Mouse (Mus musculus): ENCODE data around the gene Rgs6. TPM values are rescaled to one million over a fixed set of nuclear protein-coding genes. Genes with fewer than 3 reads are reported as not detected.

The Rgs6 gene
- polyA plus RNA-seq, 1 experiment from 2014 or later: 11.5 TPM

DNA sequence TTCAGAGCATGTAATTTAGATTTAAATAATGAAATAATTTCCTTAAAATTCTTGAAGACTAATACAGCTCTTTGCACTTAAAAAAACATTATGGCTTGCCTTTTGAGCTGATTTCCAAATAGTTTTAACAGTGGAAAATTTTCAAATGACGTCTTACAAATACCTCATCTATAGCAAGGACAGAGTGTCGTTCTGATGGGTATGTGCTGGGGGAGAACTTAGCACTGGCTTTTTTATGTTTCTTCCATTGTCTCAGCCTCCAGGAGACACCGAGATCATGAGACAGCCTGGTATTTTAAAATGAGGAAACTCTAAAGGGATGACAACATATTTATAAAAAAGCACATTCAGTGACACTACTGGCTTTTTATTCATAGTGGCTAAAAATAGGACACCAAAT, 204.0 kb downstream of the Rgs6 start:
- ATAC-seq (replicated peaks; ENCODE audit: extremely low read depth, insufficient read depth, low FRiP score): no peak
- H3K9me3 ChIP-seq (replicated peaks; ENCODE audit: control insufficient read depth, low read length): no peaks in the 10 kb centered on the region
- no peak overlapping the region for H3K4me3 ChIP-seq (ENCODE audit: low read length)
- no peak overlapping the region for H3K4me2 ChIP-seq (ENCODE audit: low read depth, low read length)
- H3K27ac ChIP-seq (ENCODE audit: low read length): no peak overlapping the region
- no peaks in the 10 kb centered on the region for H3K4me1 ChIP-seq (ENCODE audit: control insufficient read depth, insufficient read depth, low read length)
- 63% methylated on average over 3 of the region's 3 CpGs for WGBS
- H3K9ac ChIP-seq (ENCODE audit: low read length): no peak overlapping the region
- no peaks in the 10 kb centered on the region for H3K36me3 ChIP-seq (ENCODE audit: control insufficient read depth, insufficient read depth)
- H3K27me3 ChIP-seq (ENCODE audit: control insufficient read depth, insufficient read depth, low read length): no peaks in the 10 kb centered on the region

GRCm38 (mm10) chr12:82799892-82800291, 211.8 kb downstream of the Rgs6 start:
- no peak overlapping the region for H3K4me2 ChIP-seq (ENCODE audit: low read depth, low read length)
- no peaks in the 10 kb centered on the region for H3K27me3 ChIP-seq (ENCODE audit: control insufficient read depth, insufficient read depth, low read length)
- ATAC-seq (replicated peaks; ENCODE audit: extremely low read depth, insufficient read depth, low FRiP score): no peak
- WGBS: 47% methylated on average over 6 of the region's 6 CpGs
- H3K4me1 ChIP-seq (ENCODE audit: control insufficient read depth, insufficient read depth, low read length): peaks cover 7% of the 10 kb centered on the region
- H3K27ac ChIP-seq (ENCODE audit: low read length): no peak overlapping the region
- H3K9me3 ChIP-seq (replicated peaks; ENCODE audit: control insufficient read depth, low read length): no peaks in the 10 kb centered on the region
- no peak overlapping the region for H3K9ac ChIP-seq (ENCODE audit: low read length)
- no peaks in the 10 kb centered on the region for H3K36me3 ChIP-seq (ENCODE audit: control insufficient read depth, insufficient read depth)
- no peak overlapping the region for H3K4me3 ChIP-seq (ENCODE audit: low read length)

GRCm38 (mm10) chr12:82801736-82802135, 213.6 kb downstream of the Rgs6 start:
- Histone ChIP-seq H3K27me3 (ENCODE audit: control insufficient read depth, insufficient read depth, low read length) (no peaks in the 10 kb centered on the region; the same call in 1 of the 2 replicates), H3K27ac (ENCODE audit: low read length) (no peak overlapping the region), H3K4me3 (ENCODE audit: low read length) (no peak overlapping the region), H3K9me3 (replicated peaks; ENCODE audit: control insufficient read depth, low read length) (no peaks in the 10 kb centered on the region), H3K4me2 (ENCODE audit: low read depth, low read length) (no peak overlapping the region), H3K36me3 (ENCODE audit: control insufficient read depth, insufficient read depth) (no peaks in the 10 kb centered on the region), H3K9ac (ENCODE audit: low read length) (no peak overlapping the region), H3K4me1 (ENCODE audit: control insufficient read depth, insufficient read depth, low read length) (peaks cover 7% of the 10 kb centered on the region)
- no peak for ATAC-seq (replicated peaks; ENCODE audit: extremely low read depth, insufficient read depth, low FRiP score)
- 81% methylated on average over 6 of the region's 6 CpGs for WGBS

GRCm38 (mm10) chr12:82802711-82803110, 214.6 kb downstream of the Rgs6 start:
- no peak overlapping the region for H3K27ac ChIP-seq (ENCODE audit: low read length)

GRCm38 (mm10) chr12:82805167-82805566, 217.1 kb downstream of the Rgs6 start:
- Histone ChIP-seq H3K4me2 (ENCODE audit: low read depth, low read length) (no peak overlapping the region), H3K4me1 (ENCODE audit: control insufficient read depth, insufficient read depth, low read length) (peaks cover 3% of the 10 kb centered on the region), H3K9me3 (replicated peaks; ENCODE audit: control insufficient read depth, low read length) (no peaks in the 10 kb centered on the region), H3K27me3 (ENCODE audit: control insufficient read depth, insufficient read depth, low read length) (no peaks in the 10 kb centered on the region; the same call in 1 of the 2 replicates), H3K27ac (ENCODE audit: low read length) (no peak overlapping the region), H3K36me3 (ENCODE audit: control insufficient read depth, insufficient read depth) (no peaks in the 10 kb centered on the region), H3K9ac (ENCODE audit: low read length) (no peak overlapping the region), H3K4me3 (ENCODE audit: low read length) (no peak overlapping the region)
- ATAC-seq (replicated peaks; ENCODE audit: extremely low read depth, insufficient read depth, low FRiP score): no peak
- WGBS: 86% methylated on average over 4 of the region's 4 CpGs

More at GRCm38 (mm10) chr12:82802711-82803110, 214.6 kb downstream of the Rgs6 start:
- peaks cover 7% of the 10 kb centered on the region for H3K4me1 ChIP-seq (ENCODE audit: control insufficient read depth, insufficient read depth, low read length)
- no peaks in the 10 kb centered on the region for H3K36me3 ChIP-seq (ENCODE audit: control insufficient read depth, insufficient read depth)
- H3K4me2 ChIP-seq (ENCODE audit: low read depth, low read length): no peak overlapping the region
- H3K9me3 ChIP-seq (replicated peaks; ENCODE audit: control insufficient read depth, low read length): no peaks in the 10 kb centered on the region
- no peaks in the 10 kb centered on the region; the same call in 1 of the 2 replicates for H3K27me3 ChIP-seq (ENCODE audit: control insufficient read depth, insufficient read depth, low read length)
- no peak overlapping the region for H3K4me3 ChIP-seq (ENCODE audit: low read length)
- ATAC-seq (replicated peaks; ENCODE audit: extremely low read depth, insufficient read depth, low FRiP score): no peak
- WGBS: 84% methylated on average over 5 of the region's 5 CpGs
- H3K9ac ChIP-seq (ENCODE audit: low read length): no peak overlapping the region

- WGBS: 85% methylated on average over 3 of the region's 3 CpGs
- no peak for ATAC-seq (replicated peaks; ENCODE audit: extremely low read depth, insufficient read depth, low FRiP score)
- no peak overlapping the region for H3K9ac ChIP-seq (ENCODE audit: low read length)
- no peak overlapping the region for H3K4me3 ChIP-seq (ENCODE audit: low read length)
- peak overlapping the region; percentile 19 for H3K27ac ChIP-seq (ENCODE audit: low read length)
- peaks cover 10% of the 10 kb centered on the region for H3K4me1 ChIP-seq (ENCODE audit: control insufficient read depth, insufficient read depth, low read length)
- H3K9me3 ChIP-seq (replicated peaks; ENCODE audit: control insufficient read depth, low read length): no peaks in the 10 kb centered on the region
- no peaks in the 10 kb centered on the region for H3K36me3 ChIP-seq (ENCODE audit: control insufficient read depth, insufficient read depth)
- no peak overlapping the region for H3K4me2 ChIP-seq (ENCODE audit: low read depth, low read length)
- H3K27me3 ChIP-seq (ENCODE audit: control insufficient read depth, insufficient read depth, low read length): no peaks in the 10 kb centered on the region
Measured at GRCm38 (mm10) chr12:82810631-82811030, 222.5 kb downstream of the Rgs6 start.

DNA sequence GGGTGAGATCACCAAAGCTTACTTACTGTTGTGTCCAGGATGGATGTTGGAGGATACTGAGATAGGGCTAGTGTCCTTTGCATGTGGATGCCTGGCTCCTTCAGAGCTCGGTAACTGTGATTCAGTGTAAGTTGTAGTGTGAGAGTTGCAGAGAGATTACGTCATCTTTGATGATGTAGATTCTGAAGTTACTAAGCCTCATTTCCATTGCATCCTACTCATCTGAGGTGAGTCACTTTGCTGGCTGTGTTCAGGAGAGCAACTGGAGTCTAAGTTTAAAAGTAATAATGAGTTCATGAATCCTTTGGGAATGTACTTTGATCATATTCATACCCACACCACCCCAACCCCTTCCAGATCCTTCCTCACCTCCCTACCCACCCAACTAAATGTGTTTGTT, 227.9 kb downstream of the Rgs6 start:
- no peak overlapping the region for H3K27ac ChIP-seq (ENCODE audit: low read length)
- H3K9ac ChIP-seq (ENCODE audit: low read length): no peak overlapping the region
- no peak for ATAC-seq (replicated peaks; ENCODE audit: extremely low read depth, insufficient read depth, low FRiP score)
- H3K4me1 ChIP-seq (ENCODE audit: control insufficient read depth, insufficient read depth, low read length): peaks cover 7% of the 10 kb centered on the region
- no peaks in the 10 kb centered on the region for H3K27me3 ChIP-seq (ENCODE audit: control insufficient read depth, insufficient read depth, low read length)
- H3K4me2 ChIP-seq (ENCODE audit: low read depth, low read length): no peak overlapping the region
- 73% methylated on average over 2 of the region's 2 CpGs for WGBS
- no peaks in the 10 kb centered on the region for H3K9me3 ChIP-seq (replicated peaks; ENCODE audit: control insufficient read depth, low read length)
- no peak overlapping the region for H3K4me3 ChIP-seq (ENCODE audit: low read length)
- no peaks in the 10 kb centered on the region for H3K36me3 ChIP-seq (ENCODE audit: control insufficient read depth, insufficient read depth)

DNA sequence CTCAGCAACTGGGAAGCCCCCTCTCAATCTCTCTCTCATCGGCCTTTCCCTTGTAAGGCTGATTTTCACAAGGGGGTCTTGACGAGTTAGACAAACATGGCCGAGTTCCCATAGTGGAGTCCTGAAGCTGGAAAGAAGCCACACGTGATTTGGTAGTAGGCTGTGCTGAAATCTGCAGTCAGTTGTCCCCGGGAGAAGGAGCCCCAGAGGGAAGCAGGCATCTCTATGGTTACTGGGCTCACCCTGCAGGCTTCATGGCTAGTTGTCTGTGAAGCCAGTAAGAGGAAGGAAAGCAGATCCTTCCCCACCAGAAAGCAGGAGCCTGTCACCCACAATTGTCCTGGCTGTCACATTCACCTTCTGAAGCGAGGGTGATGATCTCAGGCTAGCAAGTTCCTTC, 231.2 kb downstream of the Rgs6 start:
- no peak overlapping the region for H3K4me2 ChIP-seq (ENCODE audit: low read depth, low read length)
- no peak for ATAC-seq (replicated peaks; ENCODE audit: extremely low read depth, insufficient read depth, low FRiP score)
- WGBS: 52% methylated on average over 6 of the region's 6 CpGs

DNA sequence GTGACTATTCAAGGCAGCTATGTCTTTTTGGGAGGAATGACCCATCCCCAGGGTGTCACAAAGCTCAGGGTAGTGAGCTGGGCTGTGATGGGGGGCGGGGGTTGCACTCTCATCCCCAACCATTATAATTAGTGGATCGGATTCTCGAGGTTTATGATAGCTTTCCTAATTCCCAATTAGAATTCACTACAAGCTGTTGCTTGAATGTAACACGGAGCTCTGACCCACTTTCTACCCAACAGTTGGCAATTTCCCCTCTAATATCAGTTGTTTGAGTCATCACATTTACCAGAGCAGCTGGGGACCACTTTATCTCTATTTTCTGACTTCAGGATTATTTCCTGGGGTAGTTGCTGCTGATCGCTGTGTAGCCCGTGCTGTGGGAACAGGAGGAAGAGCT, 231.9 kb downstream of the Rgs6 start:
- H3K4me1 ChIP-seq (ENCODE audit: control insufficient read depth, insufficient read depth, low read length): no peaks in the 10 kb centered on the region
- 71% methylated on average over 6 of the region's 6 CpGs for WGBS
- H3K27me3 ChIP-seq (ENCODE audit: control insufficient read depth, insufficient read depth, low read length): no peaks in the 10 kb centered on the region
- no peak overlapping the region for H3K4me3 ChIP-seq (ENCODE audit: low read length)
- no peak overlapping the region for H3K9ac ChIP-seq (ENCODE audit: low read length)
- H3K36me3 ChIP-seq (ENCODE audit: control insufficient read depth, insufficient read depth): no peaks in the 10 kb centered on the region
- H3K9me3 ChIP-seq (replicated peaks; ENCODE audit: control insufficient read depth, low read length): no peaks in the 10 kb centered on the region
- no peak overlapping the region for H3K27ac ChIP-seq (ENCODE audit: low read length)
- ATAC-seq (replicated peaks; ENCODE audit: extremely low read depth, insufficient read depth, low FRiP score): no peak
- H3K4me2 ChIP-seq (ENCODE audit: low read depth, low read length): no peak overlapping the region

More for the DNA sequence above, 231.2 kb downstream of the Rgs6 start:
- Histone ChIP-seq H3K27ac (ENCODE audit: low read length) (no peak overlapping the region), H3K4me1 (ENCODE audit: control insufficient read depth, insufficient read depth, low read length) (no peaks in the 10 kb centered on the region), H3K9ac (ENCODE audit: low read length) (no peak overlapping the region), H3K36me3 (ENCODE audit: control insufficient read depth, insufficient read depth) (no peaks in the 10 kb centered on the region), H3K4me3 (ENCODE audit: low read length) (no peak overlapping the region), H3K27me3 (ENCODE audit: control insufficient read depth, insufficient read depth, low read length) (no peaks in the 10 kb centered on the region), H3K9me3 (replicated peaks; ENCODE audit: control insufficient read depth, low read length) (no peaks in the 10 kb centered on the region)
